Mouse (Mus musculus) right cerebral cortex, postnatal 10 days (tissue): ENCODE measurements at regions not wholly inside any gene's neighbourhood (a gene's known extent, or its start where the extent isn't known, plus 50 kb on each side); places are given as distances from the start of the nearest gene placed in this dataset.
"Not testable (repeated sequence)": the region's sequence is repeated elsewhere in the genome, so short reads cannot be mapped to it uniquely, and the experiment has no call there.

Experiments
- DNase-seq, 2 experiments: peaks; one replicate each; pipeline ENCODE4 v3.0.0; 2021; ENCODE audit warnings: low spot score in 2 of 2

GRCm38 (mm10) chr4:67141896-67142295, 314.5 kb downstream of the Tlr4 start:
- no peak for DNase-seq

DNA sequence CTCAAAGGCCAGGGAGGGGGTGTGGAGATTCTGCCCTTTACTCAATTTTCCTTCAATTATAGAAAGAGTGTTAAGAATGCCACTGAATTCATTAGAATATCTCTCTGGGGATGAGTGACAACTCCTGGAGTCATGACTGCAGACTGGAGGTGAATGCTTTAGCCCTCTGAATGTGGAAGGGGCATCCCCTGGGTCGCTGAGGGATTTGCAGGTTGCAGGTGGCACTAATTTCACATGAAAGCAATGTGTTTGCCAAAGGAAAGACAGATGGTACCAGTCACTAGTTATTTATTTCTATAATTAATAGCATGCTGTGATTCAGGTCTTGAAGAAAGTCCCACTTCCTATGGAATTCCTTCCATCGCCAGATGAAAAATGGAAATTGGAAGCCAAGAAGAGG, 321.1 kb downstream of the Tlr4 start:
- DNase-seq: no peak

- no peak for DNase-seq
Measured at GRCm38 (mm10) chr4:67162673-67163072, 335.3 kb downstream of the Tlr4 start.

- DNase-seq: no peak
Measured at GRCm38 (mm10) chr4:67167720-67168119, 340.3 kb downstream of the Tlr4 start.

GRCm38 (mm10) chr4:67187725-67188510, 360.5 kb downstream of the Tlr4 start:
- peak in 1 of 2 experiments; percentile 18 for DNase-seq

- no peak for DNase-seq
Measured at GRCm38 (mm10) chr4:67190536-67190935, 363.2 kb downstream of the Tlr4 start.

- DNase-seq: no peak
Measured at GRCm38 (mm10) chr4:67194425-67194824, 367.0 kb downstream of the Tlr4 start.

DNA sequence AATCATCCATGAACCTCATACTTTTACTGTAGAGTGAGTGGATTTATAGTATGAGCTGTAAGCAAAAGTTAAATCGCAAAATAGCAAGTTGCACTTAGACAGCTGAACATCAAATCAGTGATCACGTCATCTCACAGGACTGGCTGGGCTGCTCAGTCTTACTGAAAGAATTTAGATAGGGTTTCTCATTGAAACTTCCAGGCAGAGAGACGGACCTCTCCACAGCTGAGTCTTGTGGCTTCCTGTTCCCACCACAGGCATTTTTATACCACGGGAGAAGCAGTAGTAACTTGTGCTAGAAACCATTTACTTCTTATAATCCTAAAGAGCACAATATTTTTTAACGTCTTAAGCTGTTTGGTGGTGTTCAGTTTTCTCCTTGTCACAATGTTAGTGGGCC, 369.5 kb downstream of the Tlr4 start:
- DNase-seq: no peak

DNA sequence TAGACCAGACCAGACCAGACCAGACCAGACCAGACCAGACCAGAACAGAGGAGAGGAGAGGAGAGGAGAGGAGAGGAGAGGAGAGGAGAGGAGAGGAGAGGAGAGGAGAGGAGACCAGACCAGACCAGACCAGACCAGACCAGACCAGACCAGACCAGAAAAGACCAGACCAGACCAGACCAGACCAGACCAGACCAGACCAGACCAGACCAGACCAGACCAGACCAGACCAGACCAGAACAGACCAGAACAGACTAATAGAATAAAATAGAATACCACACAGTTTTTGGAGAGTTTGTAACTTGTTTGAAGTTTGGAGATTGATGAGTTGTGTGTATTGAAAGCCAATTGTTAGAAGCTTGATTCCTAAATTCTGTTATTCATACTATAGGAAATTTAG, 381.0 kb downstream of the Tlr4 start:
- DNase-seq: peak; percentile 78 to 88

GRCm38 (mm10) chr4:67213363-67213762, 386.0 kb downstream of the Tlr4 start:
- no peak for DNase-seq

DNA sequence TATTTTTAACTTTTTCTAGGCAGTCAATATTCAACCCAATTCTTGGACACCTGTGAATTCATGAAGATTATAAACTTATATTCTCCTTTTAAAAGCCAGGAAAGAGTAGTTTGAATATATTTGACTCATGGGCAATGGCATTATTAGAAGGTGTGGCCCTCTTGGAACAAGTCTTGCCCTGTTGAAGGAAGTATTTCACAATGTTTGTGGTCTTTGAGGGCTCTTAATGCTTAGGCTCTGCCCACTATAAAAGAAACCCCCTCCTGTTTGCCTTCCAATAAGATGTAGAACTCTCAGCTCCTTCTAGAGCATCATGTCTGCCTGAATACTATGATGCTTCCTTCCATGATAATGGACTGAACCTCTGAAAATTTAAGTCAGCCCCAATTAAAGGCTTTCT, 397.1 kb downstream of the Tlr4 start:
- no peak for DNase-seq

- DNase-seq: peak; percentile 42
Measured at GRCm38 (mm10) chr4:67229214-67229613, 401.8 kb downstream of the Tlr4 start.

DNA sequence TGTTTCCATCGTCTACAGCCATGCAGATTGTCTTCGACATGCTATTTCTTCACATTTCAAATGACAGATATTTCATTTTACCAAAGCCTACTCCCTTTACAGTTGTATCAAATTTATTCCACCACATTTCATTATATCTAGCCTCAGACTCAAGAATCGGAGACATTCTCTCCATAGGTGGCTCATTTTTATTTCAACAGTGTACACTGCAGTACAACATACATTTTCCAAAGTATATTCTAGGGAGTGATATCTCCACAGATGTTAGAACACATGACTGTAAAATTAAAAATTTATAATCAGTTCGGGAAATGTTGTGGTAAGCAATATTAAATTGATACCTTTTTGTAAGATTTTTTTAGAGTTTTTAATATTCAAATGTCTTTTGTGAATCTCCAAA, 446.2 kb downstream of the Tlr4 start:
- DNase-seq: no peak

DNA sequence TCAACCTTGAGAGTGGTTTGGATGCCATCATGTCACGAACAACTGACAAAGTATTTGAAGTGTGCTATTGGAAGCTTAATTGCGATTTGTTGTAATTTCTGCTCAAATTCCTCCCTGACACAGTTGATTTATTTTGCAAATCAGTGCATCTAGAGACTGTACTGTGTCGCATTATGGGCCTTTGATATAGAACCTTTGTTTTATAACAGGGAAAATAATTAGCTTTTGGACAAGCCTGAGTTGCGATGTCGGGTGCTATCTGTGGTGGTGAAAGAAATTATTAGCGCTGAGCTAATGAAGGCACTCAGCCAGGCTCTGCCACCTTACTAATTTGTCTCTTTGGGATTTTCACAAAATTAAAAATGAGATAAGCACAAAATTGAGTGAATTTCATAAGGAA, 473.6 kb downstream of the Tlr4 start:
- no peak for DNase-seq

- DNase-seq: no peak
Measured at GRCm38 (mm10) chr4:67301740-67302139, 474.4 kb downstream of the Tlr4 start.

DNA sequence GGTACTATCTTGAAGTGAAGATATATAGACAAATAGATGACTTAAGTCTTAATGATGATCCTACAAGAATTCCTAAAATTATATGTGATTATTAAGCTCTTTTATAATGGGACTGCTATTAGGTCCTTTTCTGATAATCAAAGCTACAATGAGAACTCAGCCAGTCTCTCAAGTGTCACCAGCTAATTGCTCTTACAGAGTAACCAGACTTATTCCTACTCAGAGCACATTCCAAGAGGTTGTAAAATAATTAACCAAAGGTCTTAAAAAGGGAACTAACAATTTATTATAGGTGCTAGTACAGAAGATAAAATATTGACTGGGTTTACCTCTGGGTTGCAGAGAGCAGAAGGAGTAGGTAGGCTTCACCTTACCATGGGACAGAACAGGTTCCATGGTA, 492.7 kb downstream of the Tlr4 start:
- DNase-seq: not testable (repeated sequence)
